In the genomic region with DNA sequence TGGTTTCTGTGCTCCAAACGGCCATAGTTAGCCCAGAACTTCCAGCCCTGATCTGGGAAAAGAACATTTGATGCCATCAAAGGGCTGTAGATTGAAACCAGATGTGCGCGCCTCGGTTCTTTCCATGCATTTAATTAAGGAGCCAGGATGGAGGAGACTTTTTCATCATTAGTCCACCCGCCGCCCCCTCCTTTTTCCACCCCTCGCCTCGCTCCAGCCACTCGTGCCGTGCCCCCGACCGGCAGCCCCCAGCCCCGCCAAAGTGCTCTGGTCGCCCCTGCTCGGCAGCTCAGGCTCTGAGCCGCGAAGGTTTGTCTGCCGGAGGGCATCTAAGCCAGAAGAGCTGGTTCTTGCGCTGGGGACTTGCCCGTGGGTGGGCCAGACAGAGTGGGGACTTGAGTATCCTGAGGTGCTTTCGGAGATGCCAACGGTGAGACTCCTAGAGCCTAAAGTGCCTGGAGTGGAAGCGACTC, we compare ENCODE assay signal across 7 mouse cellular contexts. TPM values are rescaled to one million over a fixed set of nuclear protein-coding genes. Genes with fewer than 3 reads are reported as not detected.
A peak's percentile ranks its signal among the peaks of the same experiment; 100 is the strongest.
DNase-seq lines count a peak whose midpoint lies in the region; ATAC-seq lines count a peak whose summit lies in the region.

No protein-coding gene starts in this region.

- H3K4me3 ChIP-seq in forebrain, embryonic 16.5 days (replicated peaks; ENCODE audit: low read length), result peak overlapping the region; percentile 23
- H3K4me3 ChIP-seq in liver, embryonic 15.5 days (replicated peaks), result no peak overlapping the region

- peak overlapping the region; percentile 96 for H3K4me2 ChIP-seq in forebrain, embryonic 16.5 days (ENCODE audit: low read length)
- peak overlapping the region; percentile 38 for H3K4me2 ChIP-seq in liver, embryonic 15.5 days

- no peak for ATAC-seq in forebrain, embryonic 16.5 days
- ATAC-seq in liver, embryonic 15.5 days (ENCODE audit: insufficient read depth), result no peak

- 2% methylated on average over 23 of the region's 23 CpGs for WGBS in forebrain, embryonic 16.5 days
- WGBS in liver, embryonic 15.5 days (ENCODE audit: insufficient replicate concordance), result 3% methylated on average over 23 of the region's 23 CpGs

- peaks cover 37% of the 10 kb centered on the region for H3K4me1 ChIP-seq in forebrain, embryonic 16.5 days (replicated peaks; ENCODE audit: control insufficient read depth, insufficient read depth, low read length)
- no peaks in the 10 kb centered on the region; the same call in 1 of the 2 replicates for H3K4me1 ChIP-seq in liver, embryonic 15.5 days (replicated peaks)

- H3K9me3 ChIP-seq in forebrain, embryonic 16.5 days (ENCODE audit: control insufficient read depth, low read length), result no peaks in the 10 kb centered on the region
- no peaks in the 10 kb centered on the region for H3K9me3 ChIP-seq in liver, embryonic 15.5 days (replicated peaks)

- H3K27me3 ChIP-seq in forebrain, embryonic 16.5 days (replicated peaks; ENCODE audit: control insufficient read depth, insufficient read depth, low read length), result peaks cover 17% of the 10 kb centered on the region
- peaks cover 68% of the 10 kb centered on the region for H3K27me3 ChIP-seq in liver, embryonic 15.5 days

- no peaks in the 10 kb centered on the region for H3K36me3 ChIP-seq in forebrain, embryonic 16.5 days (ENCODE audit: control insufficient read depth, insufficient read depth)
- H3K36me3 ChIP-seq in liver, embryonic 15.5 days (replicated peaks), result no peaks in the 10 kb centered on the region

- H3K27ac ChIP-seq in forebrain, embryonic 16.5 days (ENCODE audit: low read length), result no peak overlapping the region
- no peak overlapping the region for H3K27ac ChIP-seq in liver, embryonic 15.5 days (replicated peaks)

- DNase-seq in testis, postnatal 10 days (ENCODE audit: low spot score), result peak; percentile 45
- DNase-seq in testis, postnatal 14 days (ENCODE audit: low spot score), result no peak
- no peak for DNase-seq in layer of hippocampus, adult 9-11 months
- no peak for DNase-seq in urinary bladder, postnatal 36 days (ENCODE audit: low spot score in 2 of 2)
- DNase-seq in spleen, adult 18-20 months, result no peak

- no peak overlapping the region for H3K9ac ChIP-seq in forebrain, embryonic 16.5 days (replicated peaks; ENCODE audit: low read depth, low read length)
- no peak overlapping the region for H3K9ac ChIP-seq in liver, embryonic 15.5 days

RNA-seq across cellular contexts. Expression of a gene that starts 1.4 kb away (rescaled TPM):
- polyA plus RNA-seq in forebrain, embryonic 16.5 days (2015; fragmentation: Nextera tagmentation; extraction: Ambion mirVana), result 3.4 and 6.3 TPM in 2 replicates
- polyA plus RNA-seq in liver, embryonic 15.5 days (2015; fragmentation: Nextera tagmentation; extraction: Ambion mirVana), result 0.31 and 0.33 TPM in 2 replicates
